Mouse (Mus musculus): Measurements from ENCODE around the gene Urb1. TPM values are rescaled to one million over a fixed set of nuclear protein-coding genes. Genes with fewer than 3 reads are reported as not detected.

The Urb1 gene
- total RNA-seq, 2 experiments from 2014 or later: 3.9 to 5.0 TPM

DNA sequence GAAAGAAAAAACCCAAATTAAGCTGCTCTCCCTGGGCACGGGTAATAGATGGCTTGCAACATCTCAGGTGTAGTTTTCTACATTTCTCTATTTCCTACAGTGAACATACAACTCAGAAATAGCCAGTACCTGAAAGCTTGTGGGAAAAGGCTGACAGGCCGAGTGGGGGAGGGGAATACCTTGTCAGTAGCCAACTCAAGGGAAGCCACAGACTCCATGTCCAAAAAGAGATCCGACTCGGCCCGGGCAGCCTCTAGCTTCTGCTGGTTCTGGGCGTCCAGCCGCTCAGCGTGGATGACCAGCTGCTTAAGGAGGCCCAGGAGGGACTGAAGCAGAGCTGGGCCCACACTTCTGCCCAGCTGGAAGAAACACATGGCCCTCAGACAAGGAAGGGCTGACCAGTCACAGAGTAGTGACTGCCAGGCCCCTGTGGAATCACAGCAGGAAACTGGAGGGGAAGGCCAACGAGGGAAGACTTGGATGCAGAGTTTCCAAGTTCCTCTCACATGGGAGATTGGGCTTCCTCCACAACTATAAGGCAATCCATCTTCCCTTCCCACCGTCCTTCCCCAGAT lies 34.2 kb downstream of the Urb1 start:
- intact Hi-C loops (cut with DNase I): no loop called here
- DNase-seq: no peak

DNA sequence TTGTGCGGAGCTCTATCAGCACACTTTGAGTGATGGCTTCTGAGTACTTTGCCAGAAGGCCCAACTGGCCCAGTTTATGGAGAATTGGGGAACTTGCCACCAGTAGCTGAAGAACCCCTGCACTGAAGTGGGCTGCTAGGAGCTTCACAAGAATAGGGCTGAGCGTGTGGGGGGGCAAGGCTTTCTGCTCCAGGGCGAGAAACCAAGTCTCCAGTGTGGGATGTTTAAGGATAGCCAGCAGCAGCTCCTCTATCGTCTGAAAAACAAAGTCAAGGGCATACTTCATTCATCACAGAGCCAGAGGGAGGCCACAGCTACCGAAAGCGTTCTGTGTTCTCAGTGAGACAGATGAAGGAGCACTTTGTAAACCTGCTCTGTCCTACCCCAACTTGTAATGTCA lies 35.6 kb downstream of the Urb1 start:
- intact Hi-C loops (cut with DNase I): no loop called here
- DNase-seq: no peak

DNA sequence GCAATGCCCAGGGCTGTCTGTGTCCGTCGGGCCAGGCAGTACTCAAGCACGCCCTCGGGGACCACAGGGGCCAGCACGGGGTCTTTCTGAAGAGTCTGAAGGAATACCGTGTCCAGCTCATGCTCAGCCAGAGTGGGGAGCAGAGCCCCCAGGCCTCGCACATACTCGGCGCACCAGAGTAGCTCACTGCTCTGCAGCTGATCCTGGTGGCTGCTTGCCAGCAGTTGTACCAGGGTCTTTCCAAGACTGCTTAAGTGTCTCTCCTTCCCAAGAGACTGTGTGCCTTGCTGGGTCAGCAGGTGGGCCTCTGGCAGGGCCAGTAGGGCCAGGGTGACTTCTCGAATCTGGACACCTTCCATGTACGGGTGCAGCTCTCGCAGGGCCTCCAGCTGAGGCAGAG lies 36.0 kb downstream of the Urb1 start:
- DNase-seq: no peak
- intact Hi-C loops (cut with DNase I): no loop called here

- no peak for DNase-seq
- intact Hi-C loops (cut with DNase I): no loop called here
Measured at GRCm38 (mm10) chr16:90766919-90767454, 43.2 kb downstream of the Urb1 start.

DNA sequence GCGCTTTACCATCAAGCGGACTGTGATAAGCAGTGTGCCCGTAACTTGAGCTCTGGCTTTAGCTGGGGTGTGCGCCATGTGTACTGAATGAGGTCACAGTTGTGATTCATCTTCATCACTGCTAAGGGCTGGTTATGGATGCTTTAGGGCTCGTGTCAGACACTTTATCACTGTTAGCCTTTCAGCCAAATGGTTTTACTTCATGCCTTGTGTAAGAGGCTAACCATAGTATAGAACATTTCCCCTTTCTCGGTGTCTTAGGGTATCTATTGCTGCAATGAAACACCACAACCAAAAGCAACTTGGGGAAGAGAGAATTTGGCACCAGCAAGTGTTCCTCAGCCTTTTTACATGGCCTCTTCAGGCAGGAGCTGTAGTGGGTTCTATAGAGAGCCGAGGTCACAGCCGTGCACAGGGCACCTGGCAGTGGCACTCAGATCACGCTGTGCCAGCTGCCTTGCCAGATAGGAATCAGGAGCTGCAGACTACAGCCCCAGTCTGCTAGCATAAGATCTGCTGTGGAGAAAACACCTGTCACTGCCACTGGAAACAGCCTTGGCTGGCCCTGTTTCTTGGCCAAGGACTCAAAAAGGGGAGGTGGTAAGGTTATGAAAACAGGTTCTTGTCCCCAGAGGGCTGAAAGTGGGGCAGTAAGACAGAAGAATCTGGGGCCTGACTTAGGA lies 44.9 kb downstream of the Urb1 start:
- DNase-seq: peak in 1 of 2 experiments; percentile 16
- intact Hi-C loops (cut with DNase I): no loop called here

GRCm38 (mm10) chr16:90760515-90760914 lies 49.7 kb downstream of the Urb1 start:
- intact Hi-C loops (cut with DNase I): no loop called here
- DNase-seq: no peak

DNA sequence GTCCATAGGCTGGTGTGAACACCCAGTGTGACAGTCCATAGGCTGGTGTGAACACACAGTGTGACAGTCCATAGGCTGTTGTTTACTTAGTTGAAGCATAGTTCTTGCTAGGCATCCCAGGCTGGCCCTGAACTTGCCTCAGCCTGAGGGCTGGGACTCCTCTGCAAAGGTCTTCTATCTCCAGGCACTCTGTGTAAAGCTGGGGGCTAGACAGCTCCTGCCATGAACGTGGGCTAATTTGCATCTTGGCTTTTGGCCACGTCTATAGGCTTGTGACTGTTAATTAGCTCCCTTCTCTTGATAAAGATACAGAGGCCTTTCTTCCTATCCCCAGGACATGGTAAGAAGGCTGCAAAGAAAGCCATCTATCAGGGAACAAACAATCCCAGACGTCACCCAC lies 50.9 kb downstream of the Urb1 start:
- DNase-seq: no peak
- intact Hi-C loops (cut with DNase I): no loop called here

GRCm38 (mm10) chr16:90753386-90753941 lies 56.7 kb downstream of the Urb1 start:
- intact Hi-C loops (cut with DNase I): no loop called here
- DNase-seq: no peak

GRCm38 (mm10) chr16:90748169-90748568 lies 62.0 kb downstream of the Urb1 start:
- intact Hi-C loops (cut with DNase I): no loop called here
- no peak for DNase-seq

- intact Hi-C loops (cut with DNase I): no loop called here
- no peak for DNase-seq
Measured at GRCm38 (mm10) chr16:90747143-90747542, 63.1 kb downstream of the Urb1 start.

GRCm38 (mm10) chr16:90738092-90738956 lies 71.9 kb downstream of the Urb1 start, which contains the start of gene Mrap:
Gene Mrap, plus strand, starts transcription at chr16:90738207.
- DNase-seq: no peak

DNA sequence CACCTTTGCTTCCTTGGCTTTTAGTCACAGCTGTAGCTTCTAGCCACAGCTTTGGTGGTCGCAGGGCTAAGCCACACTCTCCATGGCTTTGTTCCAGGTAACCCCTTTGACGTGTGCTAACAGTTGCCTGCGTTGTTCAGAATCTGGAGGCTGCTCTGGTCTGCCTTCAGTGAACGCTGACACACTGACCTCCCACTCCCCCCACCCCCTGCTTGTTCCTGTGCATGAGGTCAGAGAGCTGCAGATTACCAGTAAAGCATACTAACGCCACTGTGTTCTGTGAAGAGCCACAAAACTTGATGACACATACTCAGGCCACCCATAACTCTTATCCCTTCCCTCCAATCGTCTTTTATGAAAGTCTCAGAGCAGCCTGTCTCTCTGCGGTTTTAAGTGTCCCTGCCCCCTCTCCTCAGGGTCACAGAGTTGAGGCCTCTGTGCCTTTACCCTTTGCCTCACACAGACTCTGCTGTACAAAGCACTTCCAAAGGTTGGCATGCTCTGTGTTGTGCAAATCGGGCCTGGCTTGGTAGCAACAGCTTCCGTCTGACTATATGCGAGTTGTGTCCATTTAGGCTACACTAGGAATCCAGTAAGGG lies 73.4 kb downstream of the Urb1 start:
- intact Hi-C loops (cut with DNase I): no loop called here
- no peak for DNase-seq

More at GRCm38 (mm10) chr16:90738092-90738956, 71.9 kb downstream of the Urb1 start, which contains the start of gene Mrap:
- intact Hi-C loops (cut with DNase I): no loop called here

GRCm38 (mm10) chr16:90735611-90736010 lies 74.6 kb downstream of the Urb1 start:
- DNase-seq: no peak
- intact Hi-C loops (cut with DNase I): no loop called here

- intact Hi-C loops (cut with DNase I): no loop called here
- DNase-seq: peak; percentile 92 to 93
Measured at GRCm38 (mm10) chr16:90727233-90728115, 82.7 kb downstream of the Urb1 start, which contains the start of gene Mis18a. Gene Mis18a, minus strand, starts transcription at chr16:90727404.

DNA sequence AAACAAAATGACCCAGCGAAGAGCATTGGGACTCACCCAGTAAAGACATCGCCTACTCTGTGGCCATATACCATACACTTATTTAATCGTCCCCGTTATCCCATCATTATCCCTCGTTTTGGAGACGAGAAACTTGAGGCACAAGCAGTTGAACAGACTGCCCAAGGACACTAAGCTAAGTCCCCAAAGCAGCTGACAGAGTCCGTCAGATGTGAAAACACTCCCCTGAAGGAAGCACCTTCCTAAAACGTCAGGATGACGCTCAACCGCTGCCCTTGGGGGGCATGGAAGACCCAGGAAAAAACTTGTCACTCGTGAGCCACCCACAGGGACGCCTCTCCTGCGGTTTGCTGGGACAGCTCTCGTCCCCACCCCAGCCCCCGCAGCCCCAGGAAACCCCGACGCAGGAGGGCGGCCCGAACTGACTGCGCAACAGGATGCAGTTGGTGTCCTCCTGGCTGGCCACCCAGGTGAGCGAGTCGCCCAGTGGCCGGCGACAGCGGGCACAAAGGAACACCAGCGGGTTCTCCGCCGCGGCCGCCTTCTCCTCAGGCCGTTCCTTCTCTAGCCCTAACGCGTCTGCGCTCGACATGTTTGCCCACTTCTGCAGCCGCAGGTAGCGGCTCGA lies 83.5 kb downstream of the Urb1 start:
- intact Hi-C loops (cut with DNase I): no loop called here
- no peak for DNase-seq

DNA sequence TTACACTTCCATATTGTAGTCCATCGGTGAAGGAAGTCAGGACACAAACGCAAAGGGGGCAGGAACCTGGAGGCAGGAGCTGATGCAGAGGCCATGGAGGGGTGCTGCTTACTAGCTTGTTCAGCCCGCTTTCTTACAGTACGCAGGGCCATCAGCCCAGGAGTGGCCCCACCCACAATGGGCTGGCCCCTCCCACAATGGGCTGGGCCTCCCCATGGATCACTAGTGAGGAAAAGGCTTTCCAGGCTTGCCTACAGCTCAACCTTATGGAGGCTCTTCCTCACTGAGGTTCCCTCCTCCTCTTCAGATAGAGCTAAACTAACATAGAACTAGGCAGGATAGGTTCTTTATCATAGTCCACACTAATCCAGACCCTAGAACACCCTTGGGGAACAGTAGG lies 86.2 kb downstream of the Urb1 start:
- no peak for DNase-seq
- intact Hi-C loops (cut with DNase I): no loop called here

DNA sequence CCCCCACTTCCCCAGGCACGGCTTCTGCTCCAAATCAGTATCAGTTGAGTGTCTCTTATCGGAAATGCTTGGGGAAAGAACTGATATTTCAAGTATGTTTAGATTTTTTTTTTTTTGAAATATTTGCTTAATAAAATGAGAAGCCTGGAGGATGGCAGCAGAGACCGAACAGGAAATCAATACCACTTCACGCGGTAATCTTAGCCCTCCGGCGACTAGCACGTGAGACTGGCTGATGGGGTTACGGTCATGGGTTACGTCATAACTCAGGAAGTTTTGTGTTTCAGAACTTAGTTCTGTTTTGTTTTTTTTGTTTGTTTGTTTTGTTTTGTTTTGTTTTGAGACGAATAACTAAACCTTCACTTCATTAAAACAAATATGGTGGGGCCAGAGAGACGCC lies 99.9 kb downstream of the Urb1 start:
- DNase-seq: no peak
- intact Hi-C loops (cut with DNase I): loop anchor here (5.0 kb wide), 1 partner anchor 388 kb away; no protein-coding TSS in a partner anchor

GRCm38 (mm10) chr16:90709711-90710289 lies 100.4 kb downstream of the Urb1 start:
- DNase-seq: no peak
- intact Hi-C loops (cut with DNase I): loop anchor here (5.0 kb wide), 2 partner anchors 77 to 387 kb away; no protein-coding TSS in a partner anchor

Measured in gastrocnemius, postnatal 36 days (tissue).